Mouse (Mus musculus) liver, postnatal 0 days (tissue): Measurements from ENCODE around the gene Olfr292.

ENCODE experiments used
- CTCF ChIP-seq: sonication (generic); IDR thresholded peaks from 2 replicates; pipeline ENCODE4 v1.5.1; 2016; ENCODE audit warnings: antibody characterized with exemption, low read depth
- EP300 ChIP-seq: IDR thresholded peaks from 2 replicates; pipeline ENCODE4 v1.6.1; 2016; ENCODE audit warnings: antibody characterized with exemption, low read depth, mild to moderate bottlenecking

GRCm38 (mm10) chr7:86725013-86725412 is 36.9 kb downstream of the Olfr292 start:
- TF ChIP-seq CTCF (no peak), EP300 (no peak)
